Mouse (Mus musculus): Measurements from ENCODE around the gene Lyrm7. TPM values are rescaled to one million over a fixed set of nuclear protein-coding genes. Genes with fewer than 3 reads are reported as not detected.

Lyrm7 gene
- polyA plus RNA-seq, 1 experiment: not detected

DNA sequence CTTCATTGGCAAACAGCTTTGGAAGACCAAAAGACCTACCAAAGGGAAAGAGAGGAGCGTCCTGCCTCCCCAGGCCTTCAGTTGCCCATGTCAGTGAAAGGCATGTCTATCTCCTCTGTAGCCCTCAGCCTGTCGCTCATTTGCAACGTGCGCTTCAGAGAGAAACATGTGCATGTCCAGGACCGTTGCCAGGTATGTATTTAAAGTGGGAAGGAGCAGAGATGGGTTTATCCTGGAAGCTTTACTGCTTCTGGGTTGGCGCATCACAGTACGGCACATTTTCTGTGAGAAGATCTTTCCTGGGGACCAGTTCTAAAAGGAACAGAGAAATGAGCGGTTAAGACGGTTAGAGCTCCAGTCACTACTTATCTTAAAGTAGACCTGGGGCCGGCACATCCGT is 19.8 kb downstream of the Lyrm7 start:
- TF ChIP-seq POLR2A (IDR thresholded peaks at IDR 0.05; ENCODE audit: insufficient read depth, low read depth, low read length) (no peak), CTCF (IDR thresholded peaks at IDR 0.05; ENCODE audit: insufficient read depth, low read depth, low read length) (no peak)
- 92% methylated on average over 11 of the region's 11 CpGs for WGBS
- no peak overlapping the region for H3K4me3 ChIP-seq (ENCODE audit: insufficient read depth, low read depth, low read length)
- no peak overlapping the region for H3K27ac ChIP-seq (ENCODE audit: insufficient read depth, low read depth, low read length)
- H3K4me1 ChIP-seq (ENCODE audit: control insufficient read depth, insufficient read depth, low read length): peaks cover 10% of the 10 kb centered on the region

DNA sequence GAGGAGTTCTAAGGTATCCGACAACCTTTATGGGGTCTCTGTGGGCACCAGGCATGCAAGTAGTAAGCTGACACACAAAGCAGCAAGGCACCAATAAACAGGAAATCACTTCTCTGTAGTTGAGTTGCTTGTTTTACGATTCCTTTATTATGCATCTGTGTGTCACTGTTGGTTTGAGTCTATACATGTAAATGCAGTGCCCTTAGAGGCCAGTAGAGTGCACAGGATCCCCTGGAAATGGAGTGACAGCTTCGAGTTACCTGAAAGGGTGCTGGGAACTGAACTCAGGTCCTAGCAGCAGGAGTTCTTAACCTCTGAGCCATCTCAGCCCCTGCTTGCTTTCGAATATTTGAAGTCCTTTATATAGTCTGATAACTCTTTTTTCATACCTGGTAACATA is 21.0 kb downstream of the Lyrm7 start:
- H3K27ac ChIP-seq (ENCODE audit: insufficient read depth, low read depth, low read length): no peak overlapping the region
- WGBS: 92% methylated on average over 4 of the region's 4 CpGs
- no peak for TF ChIP-seq CTCF (IDR thresholded peaks at IDR 0.05; ENCODE audit: insufficient read depth, low read depth, low read length)
- no peak for TF ChIP-seq POLR2A (IDR thresholded peaks at IDR 0.05; ENCODE audit: insufficient read depth, low read depth, low read length)
- H3K4me3 ChIP-seq (ENCODE audit: insufficient read depth, low read depth, low read length): no peak overlapping the region
- H3K4me1 ChIP-seq (ENCODE audit: control insufficient read depth, insufficient read depth, low read length): peaks cover 6% of the 10 kb centered on the region; the same call in 1 of the 2 replicates

DNA sequence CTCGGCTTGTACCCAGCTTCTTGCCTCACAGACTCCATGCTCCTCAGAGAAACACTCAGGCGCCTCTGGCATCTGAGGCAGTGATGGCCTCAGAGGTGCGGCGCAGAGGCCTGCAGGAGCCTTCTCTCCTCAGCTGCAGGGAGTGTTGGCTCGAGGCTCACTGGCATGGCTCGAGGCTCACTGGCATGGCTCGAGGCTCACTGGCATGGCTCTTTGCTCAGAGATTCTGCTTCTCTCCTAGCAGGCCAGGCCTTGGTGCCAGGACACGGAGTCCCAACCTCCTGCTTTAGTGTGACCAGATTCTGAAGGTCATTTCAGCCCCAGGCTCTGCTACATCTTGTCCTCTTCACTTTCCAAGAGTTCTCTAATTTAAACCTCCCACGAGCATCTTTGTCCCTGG is 24.6 kb downstream of the Lyrm7 start:
- WGBS: 70% methylated on average over 9 of the region's 9 CpGs

DNA sequence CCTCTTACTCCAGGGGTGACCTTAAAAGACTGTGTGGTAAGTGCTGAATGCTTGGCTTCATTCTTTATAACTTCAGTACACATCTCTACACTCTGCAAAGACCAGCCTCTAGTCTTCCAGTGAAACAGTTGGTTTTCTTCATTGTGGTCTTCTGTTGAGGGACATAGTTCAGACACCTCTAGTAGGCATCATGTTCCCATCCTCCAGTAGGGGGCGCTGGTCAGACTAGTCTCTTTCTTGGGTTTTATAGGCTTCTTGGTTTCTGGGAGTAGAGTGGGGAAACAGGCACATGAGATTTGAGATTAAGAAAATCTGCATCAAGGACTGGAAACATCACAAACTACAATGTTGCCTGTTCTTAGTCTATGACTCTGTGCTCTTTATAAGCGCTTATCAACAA is 26.1 kb downstream of the Lyrm7 start:
- TF ChIP-seq POLR2A (IDR thresholded peaks at IDR 0.05; ENCODE audit: insufficient read depth, low read depth, low read length): no peak
- TF ChIP-seq CTCF (IDR thresholded peaks at IDR 0.05; ENCODE audit: insufficient read depth, low read depth, low read length): no peak
- 75% methylated on average over 2 of the region's 2 CpGs for WGBS
- Histone ChIP-seq H3K4me1 (ENCODE audit: control insufficient read depth, insufficient read depth, low read length) (peaks cover 13% of the 10 kb centered on the region), H3K27ac (ENCODE audit: insufficient read depth, low read depth, low read length) (peak overlapping the region; percentile 81), H3K4me3 (ENCODE audit: insufficient read depth, low read depth, low read length) (no peak overlapping the region)

More for the DNA sequence above, 24.6 kb downstream of the Lyrm7 start:
- no peak for TF ChIP-seq CTCF (IDR thresholded peaks at IDR 0.05; ENCODE audit: insufficient read depth, low read depth, low read length)
- TF ChIP-seq POLR2A (IDR thresholded peaks at IDR 0.05; ENCODE audit: insufficient read depth, low read depth, low read length): no peak
- Histone ChIP-seq H3K27ac (ENCODE audit: insufficient read depth, low read depth, low read length) (no peak overlapping the region), H3K4me1 (ENCODE audit: control insufficient read depth, insufficient read depth, low read length) (peaks cover 13% of the 10 kb centered on the region), H3K4me3 (ENCODE audit: insufficient read depth, low read depth, low read length) (no peak overlapping the region)

DNA sequence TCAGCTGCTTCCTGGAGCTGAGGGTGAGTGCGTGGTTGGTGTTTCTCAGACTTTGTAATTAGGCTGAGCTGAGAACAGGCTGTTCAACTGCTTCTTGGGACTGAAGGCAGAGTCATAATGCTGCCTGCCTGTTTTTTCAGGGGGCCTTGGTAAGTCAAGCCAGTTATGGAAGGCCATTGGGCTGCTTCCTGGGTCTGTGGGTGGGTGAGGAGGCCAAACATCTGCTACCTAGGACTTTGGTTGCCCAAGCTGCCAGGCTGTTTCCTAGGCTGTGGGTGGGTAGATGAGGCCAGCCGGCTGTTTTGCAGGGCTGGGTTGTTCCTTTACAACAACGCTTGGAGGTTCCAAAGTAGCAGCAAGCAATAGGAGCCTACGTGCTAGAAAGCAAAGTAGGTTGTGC is 26.9 kb downstream of the Lyrm7 start:
- no peak overlapping the region for H3K4me3 ChIP-seq (ENCODE audit: insufficient read depth, low read depth, low read length)
- 43% methylated on average over 4 of the region's 4 CpGs for WGBS
- TF ChIP-seq CTCF (IDR thresholded peaks at IDR 0.05; ENCODE audit: insufficient read depth, low read depth, low read length): no peak
- no peak for TF ChIP-seq POLR2A (IDR thresholded peaks at IDR 0.05; ENCODE audit: insufficient read depth, low read depth, low read length)
- H3K4me1 ChIP-seq (ENCODE audit: control insufficient read depth, insufficient read depth, low read length): peaks cover 13% of the 10 kb centered on the region
- peak overlapping the region; percentile 81 for H3K27ac ChIP-seq (ENCODE audit: insufficient read depth, low read depth, low read length)

DNA sequence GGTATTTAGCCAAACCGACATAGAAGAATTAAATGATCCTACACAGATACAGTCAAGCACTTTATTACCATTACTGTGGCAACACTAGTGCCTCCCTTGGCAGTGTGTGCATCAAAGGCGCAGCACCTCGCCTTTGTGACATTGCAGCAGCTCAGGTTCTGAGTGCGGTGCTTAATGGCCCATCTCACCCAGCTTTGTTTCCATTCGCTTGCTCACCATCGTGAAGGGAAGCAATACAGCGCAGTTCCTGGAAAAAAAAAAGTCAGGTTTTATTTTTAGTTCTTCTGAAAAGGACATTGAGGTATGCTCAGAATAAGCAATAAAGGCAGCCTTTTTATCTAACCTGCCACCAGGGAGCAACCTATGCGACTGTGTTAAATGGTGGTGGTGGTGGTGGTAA is 33.9 kb downstream of the Lyrm7 start:
- TF ChIP-seq CTCF (IDR thresholded peaks at IDR 0.05; ENCODE audit: insufficient read depth, low read depth, low read length) (no peak), POLR2A (IDR thresholded peaks at IDR 0.05; ENCODE audit: insufficient read depth, low read depth, low read length) (no peak)
- 58% methylated on average over 8 of the region's 8 CpGs for WGBS
- no peak overlapping the region for H3K27ac ChIP-seq (ENCODE audit: insufficient read depth, low read depth, low read length)
- no peak overlapping the region for H3K4me3 ChIP-seq (ENCODE audit: insufficient read depth, low read depth, low read length)
- H3K4me1 ChIP-seq (ENCODE audit: control insufficient read depth, insufficient read depth, low read length): peaks cover 14% of the 10 kb centered on the region

DNA sequence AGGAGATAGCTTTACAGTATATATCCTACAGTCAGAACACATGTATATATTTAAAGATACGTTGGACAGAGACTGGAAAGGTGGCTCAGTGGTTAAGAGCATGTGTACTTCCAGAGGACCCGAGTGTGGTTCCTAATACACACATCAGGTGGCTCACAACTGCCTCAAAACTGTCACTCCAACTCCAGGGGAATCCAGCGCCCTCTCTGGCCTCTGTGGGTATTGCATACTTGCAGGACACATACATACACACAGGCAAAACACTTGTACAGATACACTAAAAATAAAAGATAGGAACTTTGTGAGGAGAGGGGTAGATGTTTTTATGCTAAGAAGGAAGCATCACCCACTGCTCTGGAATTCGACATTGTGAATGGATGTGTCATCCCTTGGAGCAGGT is 34.9 kb downstream of the Lyrm7 start:
- H3K4me3 ChIP-seq (ENCODE audit: insufficient read depth, low read depth, low read length): no peak overlapping the region
- TF ChIP-seq CTCF (IDR thresholded peaks at IDR 0.05; ENCODE audit: insufficient read depth, low read depth, low read length) (no peak), POLR2A (IDR thresholded peaks at IDR 0.05; ENCODE audit: insufficient read depth, low read depth, low read length) (no peak)

DNA sequence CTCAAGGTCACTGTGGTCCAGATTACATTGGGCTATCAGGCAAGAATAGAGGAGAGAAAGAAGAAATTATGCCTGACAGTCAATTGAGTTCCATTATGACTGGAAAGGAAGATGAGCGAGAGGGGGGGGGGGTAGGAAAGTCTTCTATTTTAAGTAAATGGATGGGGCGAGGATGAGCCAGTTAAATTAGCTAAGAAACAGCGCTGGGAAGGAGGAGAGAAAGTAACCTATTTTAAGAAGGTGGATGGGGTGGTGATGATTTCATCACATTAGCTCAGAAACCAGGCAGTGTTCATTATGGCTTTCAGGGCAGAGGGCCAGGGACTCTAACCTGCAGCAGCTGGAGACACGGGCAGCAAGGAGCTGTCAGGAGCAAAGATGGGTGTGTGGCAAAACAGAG is 37.2 kb downstream of the Lyrm7 start:
- Histone ChIP-seq H3K4me1 (ENCODE audit: control insufficient read depth, insufficient read depth, low read length) (peaks cover 26% of the 10 kb centered on the region), H3K27ac (ENCODE audit: insufficient read depth, low read depth, low read length) (peak overlapping the region; percentile 96), H3K4me3 (ENCODE audit: insufficient read depth, low read depth, low read length) (no peak overlapping the region)
- TF ChIP-seq CTCF (IDR thresholded peaks at IDR 0.05; ENCODE audit: insufficient read depth, low read depth, low read length) (no peak), POLR2A (IDR thresholded peaks at IDR 0.05; ENCODE audit: insufficient read depth, low read depth, low read length) (no peak)
- 25% methylated on average over 4 of the region's 4 CpGs for WGBS

More for the DNA sequence above, 34.9 kb downstream of the Lyrm7 start:
- Histone ChIP-seq H3K4me1 (ENCODE audit: control insufficient read depth, insufficient read depth, low read length) (peaks cover 17% of the 10 kb centered on the region), H3K27ac (ENCODE audit: insufficient read depth, low read depth, low read length) (no peak overlapping the region)
- 85% methylated on average over 4 of the region's 4 CpGs for WGBS

DNA sequence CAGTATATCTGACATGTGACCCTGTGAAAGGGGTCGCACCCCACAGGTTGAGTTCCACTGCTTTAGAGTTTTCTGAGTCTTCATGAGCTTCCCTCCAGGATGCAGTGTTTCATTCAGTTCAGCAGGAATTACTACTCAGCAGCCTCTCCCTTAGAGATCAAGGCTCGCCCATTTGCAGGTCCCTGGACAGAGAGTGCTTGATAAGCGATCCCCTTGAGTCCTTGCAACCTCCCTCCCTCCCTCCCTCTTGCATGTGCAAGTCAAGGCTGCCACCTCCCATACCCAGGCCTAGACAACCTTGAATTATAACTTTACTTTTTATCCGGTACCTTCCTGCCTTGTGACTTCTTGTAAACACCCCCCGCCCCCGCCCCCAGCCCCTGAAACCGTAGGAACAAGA is 41.2 kb downstream of the Lyrm7 start:
- H3K27ac ChIP-seq (ENCODE audit: insufficient read depth, low read depth, low read length): no peak overlapping the region
- TF ChIP-seq POLR2A (IDR thresholded peaks at IDR 0.05; ENCODE audit: insufficient read depth, low read depth, low read length) (no peak), CTCF (IDR thresholded peaks at IDR 0.05; ENCODE audit: insufficient read depth, low read depth, low read length) (no peak)
- H3K4me1 ChIP-seq (ENCODE audit: control insufficient read depth, insufficient read depth, low read length): peaks cover 27% of the 10 kb centered on the region
- WGBS: 61% methylated on average over 7 of the region's 7 CpGs
- H3K4me3 ChIP-seq (ENCODE audit: insufficient read depth, low read depth, low read length): no peak overlapping the region

DNA sequence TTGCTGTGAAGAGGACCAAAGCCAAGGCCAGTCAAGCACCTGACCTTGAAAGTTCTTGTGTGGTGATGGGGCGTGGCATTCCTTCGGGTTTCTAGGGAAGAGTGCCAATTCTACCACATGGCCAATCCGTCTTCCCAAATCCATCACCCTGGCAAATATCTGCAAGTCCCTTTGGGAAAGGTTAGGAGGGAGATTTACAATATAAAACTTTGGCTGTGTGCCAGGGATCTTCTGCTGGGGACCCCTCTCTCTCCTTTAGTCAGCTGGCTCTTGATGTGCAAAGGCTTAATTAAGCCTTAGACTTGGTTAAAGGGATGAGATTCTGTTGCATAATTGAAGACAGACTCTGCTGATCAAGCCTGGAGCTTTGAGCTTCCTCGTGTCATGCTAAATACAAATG is 43.3 kb downstream of the Lyrm7 start:
- Histone ChIP-seq H3K4me1 (ENCODE audit: control insufficient read depth, insufficient read depth, low read length) (peaks cover 23% of the 10 kb centered on the region), H3K27ac (ENCODE audit: insufficient read depth, low read depth, low read length) (peak overlapping the region; percentile 22; the same call in 1 of the 2 replicates), H3K4me3 (ENCODE audit: insufficient read depth, low read depth, low read length) (no peak overlapping the region)
- 49% methylated on average over 4 of the region's 4 CpGs for WGBS
- TF ChIP-seq CTCF (IDR thresholded peaks at IDR 0.05; ENCODE audit: insufficient read depth, low read depth, low read length): no peak
- no peak for TF ChIP-seq POLR2A (IDR thresholded peaks at IDR 0.05; ENCODE audit: insufficient read depth, low read depth, low read length)

Data from olfactory bulb, adult 2 months (tissue).